Mouse (Mus musculus) heart, postnatal 25 days (tissue): ENCODE data around the gene Traf3. TPM values are rescaled to one million over a fixed set of nuclear protein-coding genes. Genes with fewer than 3 reads are reported as not detected.

ENCODE experiments used
- DNase-seq: peaks from one replicate; pipeline ENCODE4 v3.0.0; 2022; ENCODE audit warnings: low spot score
- intact Hi-C: fragments of 180-260 bp; cut with DNase I; formaldehyde crosslinking; loops from one replicate; pipeline ENCODE4 v1.15.1; 2025
- total RNA-seq, 2 experiments: library from RNA; stranded (reverse); gene quantifications; 2 replicates each; pipeline ENCODE4 v1.2.3; 2021

Traf3 gene
- total RNA-seq, 2 experiments from 2014 or later, result 15.0 to 15.2 TPM

GRCm38 (mm10) chr12:111190891-111191290 is 24.7 kb downstream of the Traf3 start:
- DNase-seq, result no peak
- intact Hi-C loops, result no loop called here

- DNase-seq, result no peak
- intact Hi-C loops, result no loop called here
Observed at GRCm38 (mm10) chr12:111192777-111193176, 26.6 kb downstream of the Traf3 start.

- intact Hi-C loops, result no loop called here
- DNase-seq, result no peak
Observed at GRCm38 (mm10) chr12:111193331-111193730, 27.2 kb downstream of the Traf3 start.

GRCm38 (mm10) chr12:111196548-111196947 is 30.4 kb downstream of the Traf3 start:
- intact Hi-C loops, result no loop called here
- DNase-seq, result no peak

- intact Hi-C loops, result no loop called here
- no peak for DNase-seq
Observed at GRCm38 (mm10) chr12:111203076-111203475, 36.9 kb downstream of the Traf3 start.

- no peak for DNase-seq
- intact Hi-C loops, result no loop called here
Observed at GRCm38 (mm10) chr12:111203945-111204344, 37.8 kb downstream of the Traf3 start.

GRCm38 (mm10) chr12:111207641-111208040 is 41.5 kb downstream of the Traf3 start:
- intact Hi-C loops, result no loop called here
- DNase-seq, result no peak

- intact Hi-C loops, result no loop called here
Observed at GRCm38 (mm10) chr12:111211729-111212128, 45.6 kb downstream of the Traf3 start.

GRCm38 (mm10) chr12:111218867-111219266 is 52.7 kb downstream of the Traf3 start:
- no peak for DNase-seq
- intact Hi-C loops, result no loop called here

More at GRCm38 (mm10) chr12:111211729-111212128, 45.6 kb downstream of the Traf3 start:
- no peak for DNase-seq

- intact Hi-C loops, result no loop called here
- no peak for DNase-seq
Observed at GRCm38 (mm10) chr12:111225197-111225780, 59.1 kb downstream of the Traf3 start.

- intact Hi-C loops, result no loop called here
- DNase-seq, result no peak
Observed at GRCm38 (mm10) chr12:111227410-111227809, 61.2 kb downstream of the Traf3 start.

- intact Hi-C loops, result no loop called here
- no peak for DNase-seq
Observed at GRCm38 (mm10) chr12:111228488-111228887, 62.3 kb downstream of the Traf3 start.

GRCm38 (mm10) chr12:111230793-111231192 is 64.6 kb downstream of the Traf3 start:
- intact Hi-C loops, result no loop called here
- DNase-seq, result no peak

- DNase-seq, result no peak
- intact Hi-C loops, result no loop called here
Observed at GRCm38 (mm10) chr12:111233798-111234197, 67.6 kb downstream of the Traf3 start.

- no peak for DNase-seq
- intact Hi-C loops, result no loop called here
Observed at GRCm38 (mm10) chr12:111234383-111234782, 68.2 kb downstream of the Traf3 start.

- DNase-seq, result no peak
- intact Hi-C loops, result no loop called here
Observed at GRCm38 (mm10) chr12:111235631-111236030, 69.5 kb downstream of the Traf3 start.

GRCm38 (mm10) chr12:111237611-111238188 is 71.5 kb downstream of the Traf3 start:
- DNase-seq, result no peak
- intact Hi-C loops, result no loop called here

GRCm38 (mm10) chr12:111238345-111238744 is 72.2 kb downstream of the Traf3 start:
- intact Hi-C loops, result no loop called here
- DNase-seq, result no peak

GRCm38 (mm10) chr12:111238778-111239177 is 72.6 kb downstream of the Traf3 start:
- intact Hi-C loops, result no loop called here
- no peak for DNase-seq

- no peak for DNase-seq
- intact Hi-C loops, result no loop called here
Observed at GRCm38 (mm10) chr12:111239930-111240329, 73.8 kb downstream of the Traf3 start.

- no peak for DNase-seq
- intact Hi-C loops, result no loop called here
Observed at GRCm38 (mm10) chr12:111241916-111242315, 75.7 kb downstream of the Traf3 start.

GRCm38 (mm10) chr12:111242346-111242745 is 76.2 kb downstream of the Traf3 start:
- DNase-seq, result no peak
- intact Hi-C loops, result no loop called here
